Mouse (Mus musculus) liver (tissue): ENCODE data around the gene Nipal3.

Experiments used
- DNase-seq: peaks from one replicate; pipeline ENCODE4 v3.0.0-alpha.2; 2020; ENCODE audit warnings: mixed read lengths

Gene Nipal3

GRCm38 (mm10) chr4:135501587-135501986 lies 6.7 kb upstream of the Nipal3 start:
- DNase-seq = no peak

- DNase-seq = no peak
Observed at GRCm38 (mm10) chr4:135499831-135500230, 5.0 kb upstream of the Nipal3 start.

GRCm38 (mm10) chr4:135498136-135498535 lies 3.3 kb upstream of the Nipal3 start:
- no peak for DNase-seq

GRCm38 (mm10) chr4:135495810-135496209 lies 972 bp upstream of the Nipal3 start:
- peak; percentile 67 for DNase-seq

- DNase-seq = no peak
Observed at GRCm38 (mm10) chr4:135495397-135495791, 556 bp upstream of the Nipal3 start.

- DNase-seq = peak; percentile 80
Observed at GRCm38 (mm10) chr4:135493691-135494520, 932 bp downstream of the Nipal3 start.

- no peak for DNase-seq
Observed at GRCm38 (mm10) chr4:135493271-135493670, 1.6 kb downstream of the Nipal3 start.

GRCm38 (mm10) chr4:135489256-135489655 lies 5.6 kb downstream of the Nipal3 start:
- DNase-seq = no peak

- no peak for DNase-seq
Observed at GRCm38 (mm10) chr4:135486352-135486751, 8.5 kb downstream of the Nipal3 start.

GRCm38 (mm10) chr4:135485086-135485485 lies 9.8 kb downstream of the Nipal3 start:
- DNase-seq = no peak

- peak; percentile 60 for DNase-seq
Observed at GRCm38 (mm10) chr4:135480370-135480769, 14.5 kb downstream of the Nipal3 start.

GRCm38 (mm10) chr4:135477851-135478250 lies 17.0 kb downstream of the Nipal3 start:
- DNase-seq = no peak

- DNase-seq = no peak
Observed at GRCm38 (mm10) chr4:135463406-135463805, 31.4 kb downstream of the Nipal3 start.

GRCm38 (mm10) chr4:135453572-135453971 lies 41.3 kb downstream of the Nipal3 start:
- DNase-seq = no peak

- DNase-seq = no peak
Observed at GRCm38 (mm10) chr4:135453164-135453563, 41.7 kb downstream of the Nipal3 start.

GRCm38 (mm10) chr4:135451360-135452015 lies 43.4 kb downstream of the Nipal3 start:
- no peak for DNase-seq

- no peak for DNase-seq
Observed at GRCm38 (mm10) chr4:135442473-135442872, 52.4 kb downstream of the Nipal3 start.

GRCm38 (mm10) chr4:135439904-135440522 lies 54.8 kb downstream of the Nipal3 start:
- DNase-seq = peak; percentile 79

GRCm38 (mm10) chr4:135439188-135439647 lies 55.6 kb downstream of the Nipal3 start:
- DNase-seq = peak; percentile 94

GRCm38 (mm10) chr4:135437924-135438323 lies 56.9 kb downstream of the Nipal3 start:
- no peak for DNase-seq

- no peak for DNase-seq
Observed at GRCm38 (mm10) chr4:135436291-135436690, 58.5 kb downstream of the Nipal3 start.

GRCm38 (mm10) chr4:135434395-135434789 lies 60.4 kb downstream of the Nipal3 start:
- no peak for DNase-seq
